ENCODE assay signal across 22 mouse cellular contexts in genomic region chr10:87309601-87310062, GRCm38 (mm10).
DNase-seq lines count a peak whose midpoint lies in the region; ATAC-seq lines count a peak whose summit lies in the region.
"Had no signal": no experiment of that assay in that cellular context is flagged by ENCODE, and none has a peak within 500 bp of the region (broad histone marks: within the 10 kb centered on the region; RNA-seq: fewer than 3 reads in every experiment).

No protein-coding gene starts in this region.

- peak; percentile 50; the same call in 1 of the 2 replicates for ATAC-seq in neural tube, embryonic 12.5 days (ENCODE audit: low FRiP score, low read depth)
- no peak for ATAC-seq in neural tube, embryonic 15.5 days (ENCODE audit: low FRiP score)
- ATAC-seq in hindbrain, embryonic 13.5 days (ENCODE audit: low FRiP score), result peak; percentile 32; the same call in 1 of the 2 replicates
- peak; percentile 85 for ATAC-seq in midbrain, embryonic 13.5 days
- no peak for ATAC-seq in megakaryocyte, adult 5-6 weeks (ENCODE audit: poor library complexity, severe bottlenecking)
- ATAC-seq: inflammation-experienced regulatory T-cells, adult 6 months; lung, postnatal 0 days had no signal

- WGBS in neural tube, embryonic 12.5 days, result 46% methylated on average over 10 of the region's 10 CpGs
- WGBS in neural tube, embryonic 15.5 days, result 31% methylated on average over 10 of the region's 10 CpGs
- WGBS in hindbrain, embryonic 13.5 days, result 17% methylated on average over 10 of the region's 10 CpGs
- 7% methylated on average over 10 of the region's 10 CpGs for WGBS in midbrain, embryonic 13.5 days

- no peak overlapping the region for H3K4me3 ChIP-seq in neural tube, embryonic 12.5 days
- no peak overlapping the region for H3K4me3 ChIP-seq in neural tube, embryonic 15.5 days (replicated peaks)
- H3K4me3 ChIP-seq in hindbrain, embryonic 13.5 days, result no peak overlapping the region
- no peak overlapping the region for H3K4me3 ChIP-seq in midbrain, embryonic 13.5 days (replicated peaks)
- H3K4me3 ChIP-seq: embryonic facial prominence, embryonic 13.5 days; gastrocnemius, adult 2 months; limb, embryonic 13.5 days; megakaryocyte, embryonic 14.5 days had no signal

- H3K4me2 ChIP-seq in neural tube, embryonic 12.5 days (replicated peaks), result no peak overlapping the region
- no peak overlapping the region for H3K4me2 ChIP-seq in neural tube, embryonic 15.5 days
- peak overlapping the region; percentile 20; the same call in 1 of the 2 replicates for H3K4me2 ChIP-seq in hindbrain, embryonic 13.5 days
- peak overlapping the region; percentile 38 for H3K4me2 ChIP-seq in midbrain, embryonic 13.5 days (replicated peaks)
- H3K4me2 ChIP-seq: embryonic facial prominence, embryonic 13.5 days; limb, embryonic 13.5 days had no signal

- 0 out of 2 replicates have a peak, but pooled peaks cover 3% of the 10 kb centered on the region for H3K4me1 ChIP-seq in neural tube, embryonic 12.5 days
- H3K4me1 ChIP-seq in neural tube, embryonic 15.5 days, result no peaks in the 10 kb centered on the region
- H3K4me1 ChIP-seq in hindbrain, embryonic 13.5 days (replicated peaks), result peaks cover 8% of the 10 kb centered on the region; the same call in 1 of the 2 replicates
- peaks cover 14% of the 10 kb centered on the region for H3K4me1 ChIP-seq in midbrain, embryonic 13.5 days (replicated peaks)
- H3K4me1 ChIP-seq: embryonic facial prominence, embryonic 13.5 days; limb, embryonic 13.5 days; megakaryocyte, embryonic 14.5 days had no signal

- no peaks in the 10 kb centered on the region for H3K27me3 ChIP-seq in neural tube, embryonic 12.5 days (replicated peaks)
- no peaks in the 10 kb centered on the region for H3K27me3 ChIP-seq in neural tube, embryonic 15.5 days (replicated peaks)
- no peaks in the 10 kb centered on the region for H3K27me3 ChIP-seq in hindbrain, embryonic 13.5 days
- no peaks in the 10 kb centered on the region for H3K27me3 ChIP-seq in midbrain, embryonic 13.5 days
- H3K27me3 ChIP-seq: embryonic facial prominence, embryonic 13.5 days; limb, embryonic 13.5 days; megakaryocyte, embryonic 14.5 days had no signal

- H3K9ac ChIP-seq in neural tube, embryonic 12.5 days, result no peak overlapping the region
- no peak overlapping the region for H3K9ac ChIP-seq in neural tube, embryonic 15.5 days (replicated peaks)
- 0 out of 2 replicates have a peak overlapping the region, but pooled peaks have one; percentile 14 for H3K9ac ChIP-seq in hindbrain, embryonic 13.5 days
- H3K9ac ChIP-seq in midbrain, embryonic 13.5 days (replicated peaks), result peak overlapping the region; percentile 14; the same call in 1 of the 2 replicates
- H3K9ac ChIP-seq: embryonic facial prominence, embryonic 13.5 days; limb, embryonic 13.5 days; liver, embryonic 14.5 days had no signal

- no peaks in the 10 kb centered on the region for H3K36me3 ChIP-seq in neural tube, embryonic 12.5 days
- no peaks in the 10 kb centered on the region for H3K36me3 ChIP-seq in neural tube, embryonic 15.5 days
- peaks cover 3% of the 10 kb centered on the region; the same call in 1 of the 2 replicates for H3K36me3 ChIP-seq in hindbrain, embryonic 13.5 days
- H3K36me3 ChIP-seq in midbrain, embryonic 13.5 days, result 0 out of 2 replicates have a peak, but pooled peaks cover 5% of the 10 kb centered on the region
- H3K36me3 ChIP-seq: embryonic facial prominence, embryonic 13.5 days; limb, embryonic 13.5 days had no signal

- DNase-seq in cerebellum, adult 9-10 months, result no peak
- DNase-seq in adrenal gland, postnatal 14 days, result no peak
- DNase-seq in layer of hippocampus, postnatal 14 days (ENCODE audit: low spot score in 2 of 2), result no peak
- DNase-seq: adrenal gland, postnatal 10 days; B cell, adult 2 months; cerebellum, adult 2 months; gastrocnemius, adult 2 months; heart, adult 18-20 months; kidney, adult 9 months; kidney, postnatal 36 days; layer of hippocampus, adult 9-11 months had no signal

- peaks cover 21% of the 10 kb centered on the region for H3K9me3 ChIP-seq in neural tube, embryonic 12.5 days
- H3K9me3 ChIP-seq in neural tube, embryonic 15.5 days (replicated peaks), result peaks cover 6% of the 10 kb centered on the region; the same call in 1 of the 2 replicates
- H3K9me3 ChIP-seq in hindbrain, embryonic 13.5 days, result peaks cover 13% of the 10 kb centered on the region; the same call in 1 of the 2 replicates
- H3K9me3 ChIP-seq in midbrain, embryonic 13.5 days, result peaks cover 3% of the 10 kb centered on the region

- no peak overlapping the region for H3K27ac ChIP-seq in neural tube, embryonic 12.5 days
- H3K27ac ChIP-seq in neural tube, embryonic 15.5 days (replicated peaks), result no peak overlapping the region
- no peak overlapping the region for H3K27ac ChIP-seq in hindbrain, embryonic 13.5 days
- peak overlapping the region; percentile 59 for H3K27ac ChIP-seq in midbrain, embryonic 13.5 days
- H3K27ac ChIP-seq: embryonic facial prominence, embryonic 13.5 days; gastrocnemius, adult 2 months; limb, embryonic 13.5 days; liver, embryonic 14.5 days had no signal

Comparison
In these comparisons a context has a peak if more than half of its experiments do, and no peak if none do; other contexts are left out.
1. ATAC-seq: peak in neural tube, embryonic 12.5 days (single experiment), hindbrain, embryonic 13.5 days (single experiment) and midbrain, embryonic 13.5 days (single experiment); none in neural tube, embryonic 15.5 days (single experiment) and megakaryocyte, adult 5-6 weeks (single experiment).
2. H3K4me2 ChIP-seq: peak in hindbrain, embryonic 13.5 days (single experiment) and midbrain, embryonic 13.5 days (single experiment); none in neural tube, embryonic 12.5 days (single experiment) and neural tube, embryonic 15.5 days (single experiment).
3. H3K9ac ChIP-seq: peak in hindbrain, embryonic 13.5 days (single experiment) and midbrain, embryonic 13.5 days (single experiment); none in neural tube, embryonic 12.5 days (single experiment) and neural tube, embryonic 15.5 days (single experiment).